Mouse (Mus musculus) intestine, embryonic 16.5 days (tissue): ENCODE results near the gene Lamc1. TPM values are rescaled to one million over a fixed set of nuclear protein-coding genes. Genes with fewer than 3 reads are reported as not detected.
A peak's percentile ranks its signal among the peaks of the same experiment; 100 is the strongest.

Source experiments
- ATAC-seq: fragments of 200-750 bp; cut with Nextera tagmentation; 2 replicates; pipeline ENCODE4 v1.8.0; 2017; ENCODE audit warnings: moderate TSS enrichment, moderate library complexity
- H3K27ac ChIP-seq: fragments of 300-500 bp; sonication (generic); 2 replicates; pipeline ENCODE4 v1.5.1; 2014; ENCODE audit warnings: mild to moderate bottlenecking, low read length
- H3K27me3 ChIP-seq: fragments of 300-500 bp; sonication (generic); replicated peaks from 2 replicates; pipeline ENCODE4 v1.6.1; 2014; ENCODE audit warnings: low read length, control low read depth, mixed read lengths; ENCODE audit not compliant: control insufficient read depth, insufficient read depth
- H3K36me3 ChIP-seq: fragments of 300-500 bp; sonication (generic); 2 replicates; pipeline ENCODE4 v1.6.1; 2014; ENCODE audit warnings: low read length, control low read depth; ENCODE audit not compliant: control insufficient read depth, insufficient read depth
- H3K4me1 ChIP-seq: fragments of 300-500 bp; sonication (generic); 2 replicates; pipeline ENCODE4 v1.6.1; 2014; ENCODE audit warnings: low read length, control low read depth, mixed read lengths; ENCODE audit not compliant: control insufficient read depth, insufficient read depth
- H3K4me2 ChIP-seq: fragments of 300-500 bp; sonication (generic); 2 replicates; pipeline ENCODE4 v1.6.1; 2014; ENCODE audit warnings: low read depth, low read length, control low read depth
- H3K4me3 ChIP-seq: fragments of 300-500 bp; sonication (generic); 2 replicates; pipeline ENCODE4 v1.5.1; 2014; ENCODE audit warnings: mild to moderate bottlenecking, low read length
- H3K9ac ChIP-seq: fragments of 300-500 bp; sonication (generic); 2 replicates; pipeline ENCODE4 v1.6.1; 2014; ENCODE audit warnings: low read depth, low read length
- H3K9me3 ChIP-seq: fragments of 300-500 bp; sonication (generic); 2 replicates; pipeline ENCODE4 v1.6.1; 2016; ENCODE audit warnings: low read length, control low read depth; ENCODE audit not compliant: control insufficient read depth
- WGBS: fragments of 180-500 bp; shearing (Covaris S2); extraction: QIAGEN DNeasy Blood & Tissue Kit; methylation state at CpG from one replicate; pipeline ENCODE4 v1.1.7; 2014; 5-methylcytosine and 5-hydroxymethylcytosine counted together
- polyA plus RNA-seq: library from polyadenylated mRNA; unstranded; fragments of >200 nt; fragmentation: Nextera tagmentation; extraction: Ambion mirVana; gene quantifications from 2 replicates; pipeline ENCODE4 v1.2.1, GENCODE M21; 2015

The Lamc1 gene
- polyA plus RNA-seq, 1 experiment from 2014 or later = 37.1 TPM

DNA sequence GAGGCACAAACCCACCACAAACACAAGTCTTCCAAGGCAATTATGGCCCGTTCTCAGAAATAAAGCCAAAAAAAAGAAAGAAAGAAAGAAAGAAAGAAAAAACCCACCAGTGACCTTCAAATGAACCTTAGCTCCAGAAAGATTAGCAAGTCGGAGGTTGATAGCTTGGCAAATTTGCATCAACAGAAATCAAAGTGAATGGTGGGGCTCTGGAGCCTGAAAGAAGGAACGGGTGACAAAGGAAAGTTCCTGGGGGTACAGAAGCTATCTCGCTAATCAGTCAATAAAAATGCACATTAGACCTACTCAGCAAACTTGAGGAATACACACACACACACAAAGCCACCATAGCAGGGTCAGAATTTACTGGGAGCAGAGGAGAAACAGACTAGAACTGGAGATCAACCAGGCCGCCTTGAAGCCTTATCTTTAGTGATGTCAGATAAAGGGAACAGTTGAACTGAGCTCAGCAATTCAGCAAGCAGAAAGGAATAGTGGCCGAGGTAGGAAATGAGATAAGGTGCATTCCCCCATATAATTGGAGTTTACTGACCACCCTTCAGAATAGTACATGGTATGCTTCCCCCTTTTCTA, 11.9 kb downstream of the Lamc1 start:
- no peaks in the 10 kb centered on the region for H3K27me3 ChIP-seq
- no peak overlapping the region for H3K4me3 ChIP-seq
- 0 out of 2 replicates have a peak overlapping the region, but pooled peaks have one; percentile 5 for H3K4me2 ChIP-seq
- WGBS = 25% methylated on average over 6 of the region's 6 CpGs
- H3K27ac ChIP-seq = peak overlapping the region; percentile 13; the same call in 1 of the 2 replicates
- no peak overlapping the region for H3K9ac ChIP-seq
- peak; percentile 62 for ATAC-seq
- H3K36me3 ChIP-seq = peaks cover 5% of the 10 kb centered on the region; the same call in 1 of the 2 replicates
- H3K9me3 ChIP-seq = no peaks in the 10 kb centered on the region
- peaks cover 46% of the 10 kb centered on the region for H3K4me1 ChIP-seq

DNA sequence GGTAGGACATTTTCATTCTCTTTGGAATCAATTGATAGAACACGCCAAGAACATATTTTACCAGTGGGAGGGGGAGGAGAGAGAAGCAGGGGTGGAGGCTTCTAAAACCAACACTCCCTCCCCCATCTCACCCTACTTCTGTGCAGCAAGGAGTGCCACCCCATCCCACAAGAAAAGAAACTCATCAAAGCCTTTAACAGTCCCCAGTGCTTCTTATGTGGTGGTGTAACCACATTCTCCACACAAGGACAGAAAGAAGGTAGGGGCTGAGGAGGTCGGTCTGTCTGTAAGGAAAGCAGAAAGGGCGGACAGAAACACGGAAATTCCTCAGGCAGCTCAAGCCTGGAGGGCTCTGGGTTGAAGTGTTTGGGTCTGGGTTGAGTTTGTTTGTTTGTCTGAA, 12.5 kb downstream of the Lamc1 start:
- Histone ChIP-seq H3K9me3 (no peaks in the 10 kb centered on the region), H3K4me3 (no peak overlapping the region), H3K4me2 (0 out of 2 replicates have a peak overlapping the region, but pooled peaks have one; percentile 5), H3K9ac (no peak overlapping the region), H3K36me3 (peaks cover 5% of the 10 kb centered on the region; the same call in 1 of the 2 replicates), H3K27me3 (no peaks in the 10 kb centered on the region), H3K27ac (peak overlapping the region; percentile 30), H3K4me1 (peaks cover 47% of the 10 kb centered on the region)
- 48% methylated on average over 4 of the region's 4 CpGs for WGBS
- ATAC-seq = peak; percentile 21; the same call in 1 of the 2 replicates

DNA sequence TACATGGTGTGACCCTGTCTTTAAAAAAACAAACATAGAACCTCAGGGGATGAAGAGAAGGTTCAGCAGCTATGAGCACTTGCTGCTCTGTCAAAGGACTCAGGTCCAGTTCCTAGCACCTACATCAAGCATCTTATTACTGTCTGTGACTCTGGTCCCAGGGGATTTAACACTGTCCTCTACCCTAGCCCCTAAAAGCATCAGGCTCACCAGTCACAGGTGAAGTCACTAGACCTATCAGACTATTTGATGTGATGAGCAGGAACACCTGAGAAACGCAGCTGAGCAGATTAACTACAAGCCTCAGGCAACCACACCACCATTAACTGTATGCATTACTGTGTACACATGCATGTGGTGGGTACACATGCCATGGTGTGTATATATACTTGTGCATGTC, 13.8 kb downstream of the Lamc1 start:
- H3K27ac ChIP-seq = no peak overlapping the region
- no peak for ATAC-seq
- H3K4me1 ChIP-seq = peaks cover 47% of the 10 kb centered on the region
- no peak overlapping the region for H3K4me3 ChIP-seq
- H3K36me3 ChIP-seq = no peaks in the 10 kb centered on the region; the same call in 1 of the 2 replicates
- no peaks in the 10 kb centered on the region for H3K9me3 ChIP-seq
- no peak overlapping the region for H3K9ac ChIP-seq
- no peaks in the 10 kb centered on the region for H3K27me3 ChIP-seq
- 98% methylated on average over 1 of the region's 1 CpGs for WGBS
- no peak overlapping the region for H3K4me2 ChIP-seq

DNA sequence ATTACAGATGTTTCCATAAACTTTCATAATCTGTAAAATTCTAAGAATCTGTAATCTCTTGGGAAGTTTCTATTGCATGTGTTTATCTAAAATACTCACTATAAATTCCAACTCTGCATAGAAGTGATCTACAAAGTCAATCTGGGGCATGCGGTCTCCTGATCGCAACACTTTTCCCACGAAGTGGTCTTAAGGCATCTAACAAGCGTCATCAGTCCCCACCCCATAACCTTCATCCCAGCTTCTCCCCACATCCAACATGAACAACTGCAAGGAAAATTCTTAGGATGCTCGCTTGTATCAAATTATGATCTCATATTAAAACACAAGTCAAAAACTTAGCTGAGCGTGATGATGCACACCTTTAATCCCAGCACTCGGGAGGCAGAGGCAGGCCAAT, 14.3 kb downstream of the Lamc1 start:
- no peak overlapping the region for H3K27ac ChIP-seq
- WGBS = 79% methylated on average over 7 of the region's 7 CpGs

DNA sequence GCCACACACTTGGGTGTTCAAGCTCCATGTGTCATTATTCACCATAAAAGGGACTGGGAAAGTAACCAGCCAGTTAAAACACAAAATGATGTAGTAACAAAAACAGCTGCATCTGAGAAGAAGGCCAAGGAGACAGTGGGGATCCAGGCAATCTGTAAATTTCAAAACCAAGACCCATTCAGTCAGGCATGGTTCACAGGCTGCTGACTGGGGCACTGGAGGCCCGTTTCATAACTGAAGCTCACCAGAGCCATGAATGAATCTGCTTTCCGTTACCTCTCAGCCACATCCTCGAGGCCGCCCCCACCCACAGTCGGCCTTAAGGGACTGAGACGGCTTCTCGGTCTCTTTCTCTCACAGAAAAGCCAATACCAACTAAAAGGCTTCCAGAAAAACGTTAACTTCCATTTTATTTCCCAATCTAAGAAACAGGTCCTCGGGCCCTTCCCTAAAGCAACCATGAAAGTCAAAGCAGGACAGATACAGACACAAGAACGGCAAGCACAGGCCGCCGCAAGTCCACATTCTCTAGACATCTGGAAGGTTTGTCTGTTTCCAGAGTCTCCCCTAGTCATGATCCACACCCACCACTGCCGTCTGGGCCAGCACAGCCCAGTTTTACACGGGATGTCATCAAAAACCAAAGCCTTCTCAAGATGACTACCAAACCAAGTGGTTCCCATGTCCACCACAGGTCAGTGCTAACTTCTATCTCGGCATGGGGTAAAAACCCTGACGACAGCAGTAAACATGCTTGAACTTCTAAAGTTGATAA, 14.9 kb downstream of the Lamc1 start:
- Histone ChIP-seq H3K4me3 (no peak overlapping the region), H3K9me3 (no peaks in the 10 kb centered on the region), H3K4me2 (no peak overlapping the region), H3K9ac (no peak overlapping the region), H3K27me3 (no peaks in the 10 kb centered on the region), H3K4me1 (peaks cover 47% of the 10 kb centered on the region), H3K27ac (peak overlapping the region; percentile 7), H3K36me3 (peaks cover 2% of the 10 kb centered on the region; the same call in 1 of the 2 replicates)
- ATAC-seq = no peak
- WGBS = 57% methylated on average over 16 of the region's 16 CpGs

More for the DNA sequence above, 14.3 kb downstream of the Lamc1 start:
- Histone ChIP-seq H3K27me3 (no peaks in the 10 kb centered on the region), H3K4me3 (no peak overlapping the region), H3K36me3 (peaks cover 2% of the 10 kb centered on the region; the same call in 1 of the 2 replicates), H3K4me2 (no peak overlapping the region), H3K9ac (no peak overlapping the region), H3K9me3 (no peaks in the 10 kb centered on the region), H3K4me1 (peaks cover 47% of the 10 kb centered on the region)
- ATAC-seq = no peak

DNA sequence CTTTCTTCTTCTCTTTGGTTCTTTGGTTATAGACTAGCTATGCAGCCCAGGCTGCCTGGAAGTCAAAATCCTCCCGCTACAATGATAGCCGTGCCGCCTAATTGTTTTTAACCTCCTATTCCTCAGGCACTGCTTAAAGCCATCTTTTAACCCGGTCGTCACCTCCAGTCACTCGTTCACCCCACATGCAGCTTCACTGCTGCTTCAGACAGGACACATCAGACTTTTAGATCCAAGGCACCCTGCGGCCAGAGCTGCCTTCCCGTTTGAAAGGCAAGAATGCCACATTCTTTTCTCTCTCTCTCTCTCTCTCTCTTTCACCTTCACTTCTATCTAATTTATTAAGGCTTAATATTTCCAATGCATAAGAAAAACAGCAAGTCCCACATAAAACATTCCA, 15.6 kb downstream of the Lamc1 start:
- 72% methylated on average over 8 of the region's 8 CpGs for WGBS
- H3K4me3 ChIP-seq = no peak overlapping the region
- H3K9me3 ChIP-seq = no peaks in the 10 kb centered on the region
- no peak overlapping the region for H3K9ac ChIP-seq
- no peak for ATAC-seq
- H3K36me3 ChIP-seq = peaks cover 2% of the 10 kb centered on the region; the same call in 1 of the 2 replicates
- peaks cover 43% of the 10 kb centered on the region for H3K4me1 ChIP-seq
- no peak overlapping the region for H3K4me2 ChIP-seq
- H3K27me3 ChIP-seq = no peaks in the 10 kb centered on the region
- peak overlapping the region; percentile 7 for H3K27ac ChIP-seq

DNA sequence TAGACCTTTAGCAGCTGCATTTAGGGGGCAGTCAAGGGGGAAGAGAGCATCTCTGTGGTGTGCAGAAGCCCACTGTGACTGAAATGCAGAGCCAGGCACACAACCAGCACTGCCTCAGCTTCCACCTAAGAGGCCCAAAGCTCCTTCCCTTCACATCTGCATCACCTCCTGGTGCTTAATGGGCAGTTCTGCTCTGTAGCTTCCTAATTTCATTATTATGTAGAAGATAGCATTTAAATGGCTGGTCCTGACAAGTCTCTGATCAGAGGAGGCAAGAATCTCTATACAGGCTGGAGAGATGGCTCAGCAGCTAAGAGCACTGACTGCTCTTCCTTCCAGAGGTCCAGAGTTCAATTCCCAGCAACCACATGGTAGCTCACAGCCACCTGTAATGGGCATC, 16.3 kb downstream of the Lamc1 start:
- Histone ChIP-seq H3K27me3 (no peaks in the 10 kb centered on the region), H3K4me1 (peaks cover 37% of the 10 kb centered on the region), H3K4me2 (no peak overlapping the region), H3K4me3 (no peak overlapping the region), H3K9ac (no peak overlapping the region), H3K36me3 (peaks cover 2% of the 10 kb centered on the region; the same call in 1 of the 2 replicates), H3K27ac (no peak overlapping the region), H3K9me3 (no peaks in the 10 kb centered on the region)
- no peak for ATAC-seq

DNA sequence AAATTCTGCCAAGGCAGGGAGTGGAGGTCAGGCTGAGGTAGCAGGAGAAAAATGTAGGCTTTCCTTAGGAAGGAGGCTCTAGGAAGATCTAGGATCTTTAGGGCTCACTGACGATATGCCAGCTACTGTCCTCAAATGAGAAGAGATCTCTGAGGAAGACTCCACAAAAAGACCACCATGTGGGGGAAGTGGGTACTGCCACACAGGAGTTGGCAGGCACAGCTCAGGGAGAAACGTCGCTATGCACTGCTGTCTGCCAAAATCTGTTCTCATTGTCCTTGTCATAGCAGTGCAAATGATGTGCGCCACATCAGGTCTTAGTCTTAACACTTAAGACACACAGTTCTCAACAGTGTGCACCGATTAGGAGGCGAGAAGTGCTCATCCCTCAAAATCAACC, 17.5 kb downstream of the Lamc1 start:
- no peak for ATAC-seq

DNA sequence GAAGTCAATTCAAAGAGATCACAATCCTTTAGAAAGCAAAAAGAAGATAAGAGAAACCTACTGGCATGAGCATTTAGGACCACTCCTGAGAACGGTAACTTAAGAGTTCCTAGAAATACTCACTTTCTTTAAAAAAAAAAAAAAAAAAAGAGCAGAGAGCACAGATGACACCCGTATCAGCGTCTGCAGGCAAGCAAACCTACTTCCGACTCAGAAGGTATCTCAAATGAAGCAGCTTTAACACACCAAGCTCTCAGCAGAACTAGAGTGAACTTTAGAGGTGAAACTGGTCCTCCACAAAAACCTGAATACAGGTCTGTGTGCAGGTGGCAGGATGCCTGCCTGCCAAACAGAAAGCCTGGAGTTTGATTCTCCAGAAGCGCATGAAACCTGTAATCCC, 19.6 kb downstream of the Lamc1 start:
- Histone ChIP-seq H3K27me3 (no peaks in the 10 kb centered on the region), H3K9me3 (no peaks in the 10 kb centered on the region), H3K27ac (no peak overlapping the region), H3K36me3 (peaks cover 2% of the 10 kb centered on the region; the same call in 1 of the 2 replicates), H3K9ac (no peak overlapping the region), H3K4me1 (peaks cover 34% of the 10 kb centered on the region), H3K4me3 (no peak overlapping the region), H3K4me2 (no peak overlapping the region)
- WGBS = 90% methylated on average over 5 of the region's 5 CpGs
- ATAC-seq = no peak

More for the DNA sequence above, 17.5 kb downstream of the Lamc1 start:
- no peak overlapping the region for H3K27ac ChIP-seq
- peaks cover 2% of the 10 kb centered on the region; the same call in 1 of the 2 replicates for H3K36me3 ChIP-seq
- H3K9ac ChIP-seq = no peak overlapping the region
- no peak overlapping the region for H3K4me3 ChIP-seq
- H3K4me2 ChIP-seq = no peak overlapping the region
- no peaks in the 10 kb centered on the region for H3K9me3 ChIP-seq
- WGBS = 84% methylated on average over 6 of the region's 6 CpGs
- H3K4me1 ChIP-seq = peaks cover 27% of the 10 kb centered on the region
- H3K27me3 ChIP-seq = no peaks in the 10 kb centered on the region
